Mouse (Mus musculus): Measurements from ENCODE around the gene Hivep3.

Gene Hivep3

DNA sequence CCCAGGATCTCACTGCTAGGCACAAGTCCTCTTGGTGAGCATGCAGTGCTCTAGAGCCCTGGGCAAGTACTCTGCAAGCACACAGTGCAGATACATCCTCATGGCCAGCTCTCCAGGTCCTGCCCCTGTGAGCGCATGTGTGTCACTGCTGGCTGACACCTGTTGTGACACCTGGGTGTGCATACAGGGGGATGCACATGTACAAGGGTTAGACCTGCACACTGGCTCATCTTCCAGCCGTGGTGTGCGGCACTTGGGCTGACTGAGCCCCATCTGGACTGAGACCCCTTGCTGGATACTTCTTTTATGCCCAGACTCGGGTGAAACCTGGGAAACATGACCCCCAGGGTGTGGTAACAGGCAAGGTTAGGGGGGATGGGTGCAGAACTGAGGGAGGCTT is 314.7 kb downstream of the Hivep3 start:
- in situ Hi-C loops (cut with MboI, MseI): loop anchor here (25.0 kb wide), 1 partner anchor 764 kb away; no protein-coding TSS in a partner anchor

DNA sequence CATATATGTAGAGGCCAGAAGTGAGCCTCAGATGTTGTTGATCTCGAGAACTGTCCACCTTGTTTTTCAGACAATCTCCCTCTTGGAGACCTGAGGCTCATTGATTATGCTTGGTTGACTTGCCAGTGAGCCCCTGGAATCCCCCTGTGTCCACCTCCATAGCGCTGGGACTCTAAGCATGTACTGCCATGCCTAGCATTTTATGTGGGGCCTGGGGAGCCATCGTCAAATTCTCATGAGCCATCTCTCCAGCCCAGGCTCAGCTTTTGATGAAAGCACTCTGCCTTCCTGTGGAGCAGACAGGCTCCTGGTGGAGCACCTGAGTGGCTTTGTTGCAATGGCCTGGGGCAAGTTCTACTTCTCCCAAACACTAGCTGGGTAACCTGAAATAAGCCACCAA is 316.3 kb downstream of the Hivep3 start:
- in situ Hi-C loops (cut with MboI, MseI): loop anchor here (10.0 to 25.0 kb wide), 2 partner anchors 315 to 762 kb away; partner anchors contain the start of gene Hivep3

DNA sequence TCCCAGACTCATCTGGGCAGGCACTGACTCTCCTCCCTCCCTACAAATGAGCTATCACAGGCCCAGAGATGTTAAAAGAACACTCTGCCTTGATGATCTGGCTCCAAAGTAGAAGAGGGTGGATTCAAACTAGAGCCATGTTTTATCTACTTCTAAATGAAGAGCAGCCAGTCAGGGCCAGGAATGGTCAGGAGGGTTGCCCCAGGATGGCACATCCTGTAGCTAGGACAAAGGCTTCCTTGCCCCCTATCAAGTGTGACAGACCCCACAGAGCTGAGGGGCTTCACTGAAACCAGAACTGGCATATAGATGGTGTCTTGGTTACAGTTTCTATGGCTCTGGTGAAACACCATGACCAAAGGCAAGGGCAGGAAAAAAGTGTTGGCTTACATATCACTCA is 318.9 kb downstream of the Hivep3 start:
- in situ Hi-C loops (cut with MboI, MseI): loop anchor here (10.0 kb wide), 1 partner anchor 318 kb away; the partner anchor contains the start of gene Hivep3

DNA sequence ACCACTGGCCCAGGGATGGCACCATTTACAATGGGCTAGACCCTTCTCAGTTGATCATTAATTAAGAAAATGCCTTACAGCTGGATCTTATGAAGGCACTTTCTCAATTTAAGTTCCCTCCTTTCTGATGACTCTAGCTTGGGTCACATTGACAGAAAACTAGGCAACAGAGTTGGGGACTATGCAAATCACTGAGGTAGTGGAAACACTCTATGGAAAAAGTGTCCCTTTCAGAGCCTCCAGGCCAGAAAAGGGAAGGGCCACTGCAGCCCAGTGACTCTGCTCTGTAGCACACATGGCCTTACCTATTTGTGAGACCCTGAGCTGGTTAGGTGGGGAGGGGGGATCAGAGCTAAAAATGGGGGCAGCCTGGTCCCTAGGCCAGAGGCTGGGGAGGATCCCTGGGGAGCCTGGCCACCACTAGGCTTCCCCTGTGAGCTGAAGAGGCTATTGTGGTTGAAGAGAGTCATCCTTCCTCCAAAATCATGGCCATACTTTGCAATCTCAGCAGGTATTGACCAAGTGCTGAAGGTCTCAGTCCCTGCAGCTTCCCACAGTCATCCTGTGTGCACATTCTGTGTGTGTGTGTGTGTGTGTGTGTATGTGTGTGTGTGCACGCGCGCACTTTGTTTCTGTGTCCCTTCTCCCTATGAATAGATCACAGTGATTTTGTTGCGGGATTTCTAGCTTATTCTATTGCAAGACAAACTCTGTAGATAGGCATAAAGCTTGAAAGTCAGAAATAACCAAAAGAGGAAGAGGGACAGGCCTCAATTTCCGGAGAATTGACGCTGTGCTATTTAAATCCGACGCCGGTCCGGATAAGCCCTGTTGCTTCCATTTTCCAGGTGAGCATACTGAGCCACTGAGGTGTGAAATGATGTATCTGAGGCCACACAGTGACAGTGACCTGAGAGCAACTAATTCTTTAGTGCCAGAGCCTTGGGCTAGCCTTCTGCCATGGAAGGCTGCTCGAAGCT is 319.7 kb downstream of the Hivep3 start:
- in situ Hi-C loops (cut with MboI, MseI): loop anchor here (10.0 kb wide), 1 partner anchor 319 kb away; the partner anchor contains the start of gene Hivep3

DNA sequence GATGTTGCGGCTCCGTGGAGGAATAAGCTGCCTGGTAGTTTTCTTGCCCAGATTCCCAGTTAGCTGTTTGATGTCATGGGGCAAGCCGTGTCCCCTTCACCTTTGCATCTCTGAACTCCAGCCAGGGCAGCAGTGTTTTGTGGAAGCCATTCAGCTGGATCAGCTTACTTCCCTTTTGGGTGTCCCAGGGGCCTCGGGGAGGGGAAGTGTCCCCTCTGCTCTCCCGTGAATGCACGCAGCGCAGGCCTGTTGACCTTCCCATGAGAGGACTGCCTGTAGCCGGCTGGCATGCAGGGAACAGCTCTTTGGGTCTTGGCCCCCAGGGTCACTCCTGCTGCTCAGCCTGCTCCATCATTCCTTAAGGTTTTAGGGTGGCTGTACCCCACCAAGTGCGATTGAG is 320.6 kb downstream of the Hivep3 start:
- in situ Hi-C loops (cut with MboI, MseI): loop anchor here (10.0 kb wide), 1 partner anchor 319 kb away; the partner anchor contains the start of gene Hivep3

DNA sequence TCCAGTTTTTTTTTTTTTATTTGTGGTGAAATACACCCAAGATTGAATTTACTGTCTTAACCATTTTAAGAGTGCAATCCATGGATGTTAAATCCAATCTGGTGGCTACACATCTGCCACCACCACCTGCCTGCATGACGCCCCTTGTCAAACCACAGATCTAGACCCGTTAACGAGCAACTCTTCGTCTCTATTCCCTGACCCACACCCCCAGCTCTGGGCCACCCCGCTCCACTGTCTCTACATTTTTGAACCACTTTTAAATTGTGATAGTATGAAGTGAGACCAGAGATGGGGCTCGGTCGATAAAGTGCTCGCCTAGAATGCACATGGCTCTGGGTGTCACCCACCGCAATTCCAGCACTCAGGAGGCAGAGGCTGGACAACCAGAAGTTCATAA is 322.9 kb downstream of the Hivep3 start:
- in situ Hi-C loops (cut with MboI, MseI): loop anchor here (10.0 kb wide), 1 partner anchor 322 kb away; the partner anchor contains the start of gene Hivep3

DNA sequence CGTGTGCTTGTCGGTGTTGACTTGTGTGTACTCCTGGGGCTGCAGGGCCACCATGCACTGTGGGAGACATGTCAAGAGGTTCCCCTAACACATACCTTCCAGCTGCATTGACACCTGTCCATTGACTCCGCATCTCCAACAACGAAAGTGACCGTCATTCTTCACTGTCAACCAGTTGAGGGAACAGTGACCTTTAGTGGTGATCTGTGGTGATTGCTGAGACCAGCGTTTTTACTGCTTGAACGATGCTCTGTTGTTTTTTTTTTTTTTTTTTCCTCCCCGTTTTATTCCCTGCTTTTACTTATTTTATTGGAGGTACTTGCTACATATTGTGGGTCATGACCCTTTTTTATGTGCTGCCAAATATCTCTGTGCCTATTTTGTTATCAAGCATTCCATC is 323.9 kb downstream of the Hivep3 start:
- in situ Hi-C loops (cut with MboI, MseI): loop anchor here (10.0 kb wide), 1 partner anchor 323 kb away; the partner anchor contains the start of gene Hivep3

DNA sequence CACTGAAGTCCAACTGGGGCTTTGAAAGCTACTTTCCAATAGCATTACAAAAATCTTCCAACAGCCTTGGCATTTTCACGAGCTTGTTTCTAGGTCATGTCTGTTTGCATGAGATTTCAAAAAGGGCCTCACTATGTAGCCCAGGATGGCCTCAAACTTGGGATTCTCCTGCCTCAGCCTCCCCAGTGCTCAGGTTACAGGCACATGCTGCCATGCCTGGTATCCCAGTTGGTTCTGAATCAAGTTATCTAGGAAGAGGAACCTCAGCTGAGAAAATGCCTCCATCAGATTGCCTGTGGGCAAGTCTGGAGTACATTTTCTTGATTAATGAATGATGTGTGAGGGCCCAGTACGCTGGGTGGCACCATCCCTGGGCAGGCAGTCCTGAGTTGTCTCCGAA is 324.6 kb downstream of the Hivep3 start:
- in situ Hi-C loops (cut with MboI, MseI): loop anchor here (10.0 kb wide), 1 partner anchor 323 kb away; the partner anchor contains the start of gene Hivep3

DNA sequence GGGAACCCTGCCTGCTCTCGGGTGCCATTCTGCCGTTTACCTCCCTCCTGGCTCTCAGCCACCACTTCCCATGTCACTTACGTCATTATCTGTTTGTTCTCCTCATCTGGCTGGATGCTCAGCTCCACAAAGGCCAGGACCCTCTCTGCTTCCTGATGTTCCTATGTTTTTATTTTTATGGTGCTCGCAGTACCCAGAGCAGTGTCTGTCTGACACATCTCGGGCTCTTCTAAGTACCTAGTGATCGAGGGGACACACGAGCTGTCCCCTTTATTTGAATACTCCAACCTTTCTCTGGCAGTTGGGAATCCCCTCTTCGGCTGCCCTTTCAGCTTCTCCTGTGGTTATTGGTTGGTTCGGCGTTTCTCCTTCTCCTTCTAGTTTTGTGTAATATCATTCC is 325.2 kb downstream of the Hivep3 start:
- in situ Hi-C loops (cut with MboI, MseI): loop anchor here (10.0 kb wide), 1 partner anchor 324 kb away; the partner anchor contains the start of gene Hivep3

DNA sequence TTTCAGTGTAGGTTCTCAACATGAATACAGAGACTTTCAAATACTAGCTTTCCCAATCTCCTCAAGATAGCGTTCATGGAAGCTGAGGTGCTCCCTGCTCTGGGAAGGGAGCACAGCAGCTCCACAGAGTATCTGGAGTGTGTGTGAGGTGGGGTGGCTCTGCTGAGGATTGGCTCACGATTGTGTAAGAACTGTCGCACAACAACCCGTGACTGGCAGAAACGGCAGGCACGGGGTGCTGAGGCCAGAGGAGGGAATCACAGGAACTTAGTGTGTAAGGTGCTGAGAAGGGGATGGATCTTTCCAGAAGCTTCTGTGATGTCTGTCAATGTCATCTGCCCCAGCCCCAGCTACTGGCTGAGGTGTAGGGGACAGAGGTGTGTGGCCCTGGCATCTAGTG is 328.1 kb downstream of the Hivep3 start:
- in situ Hi-C loops (cut with MboI, MseI): loop anchor here (5.0 kb wide), 1 partner anchor 99 kb away; no protein-coding TSS in a partner anchor

DNA sequence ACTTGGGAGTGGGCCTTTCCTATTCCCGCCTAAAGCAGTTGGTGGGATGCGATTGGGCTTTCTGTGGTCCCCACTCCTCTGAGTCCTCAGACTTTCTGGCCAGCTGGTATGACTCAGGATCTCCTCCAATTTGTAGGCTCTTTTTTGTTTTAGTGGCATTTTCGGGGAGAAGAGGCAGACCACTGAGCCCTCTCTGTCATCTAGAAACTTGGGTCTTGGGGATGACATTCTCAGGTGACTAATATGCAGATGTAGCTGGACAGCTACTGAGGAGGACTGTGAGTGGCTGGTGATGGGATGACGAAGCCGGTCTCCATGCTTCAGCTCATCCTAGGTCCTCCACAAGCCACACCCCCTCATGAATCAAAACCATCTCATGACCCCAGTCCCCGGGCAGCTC is 328.6 kb downstream of the Hivep3 start:
- in situ Hi-C loops (cut with MboI, MseI): loop anchor here (5.0 kb wide), 1 partner anchor 100 kb away; no protein-coding TSS in a partner anchor

DNA sequence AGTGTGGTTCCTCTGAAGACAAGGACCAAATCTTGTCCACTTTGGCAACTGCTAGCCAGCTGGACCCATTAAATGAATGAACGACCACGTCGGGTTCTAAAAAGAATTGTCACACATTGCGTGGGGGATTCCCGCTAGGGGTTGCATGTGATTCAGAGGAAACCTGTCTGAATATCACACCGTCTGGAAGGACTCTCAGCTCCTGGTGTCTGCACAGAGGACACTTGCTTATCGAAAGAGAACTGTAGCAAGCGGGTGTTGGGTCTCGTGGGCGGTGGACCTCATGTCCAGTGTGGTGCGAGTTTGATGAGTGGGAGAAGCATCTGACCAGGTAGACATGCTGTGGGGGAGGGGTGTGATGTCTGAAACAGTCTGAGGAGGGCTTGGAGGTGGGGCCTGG is 329.2 kb downstream of the Hivep3 start:
- in situ Hi-C loops (cut with MboI, MseI): loop anchor here (5.0 kb wide), 1 partner anchor 100 kb away; no protein-coding TSS in a partner anchor

DNA sequence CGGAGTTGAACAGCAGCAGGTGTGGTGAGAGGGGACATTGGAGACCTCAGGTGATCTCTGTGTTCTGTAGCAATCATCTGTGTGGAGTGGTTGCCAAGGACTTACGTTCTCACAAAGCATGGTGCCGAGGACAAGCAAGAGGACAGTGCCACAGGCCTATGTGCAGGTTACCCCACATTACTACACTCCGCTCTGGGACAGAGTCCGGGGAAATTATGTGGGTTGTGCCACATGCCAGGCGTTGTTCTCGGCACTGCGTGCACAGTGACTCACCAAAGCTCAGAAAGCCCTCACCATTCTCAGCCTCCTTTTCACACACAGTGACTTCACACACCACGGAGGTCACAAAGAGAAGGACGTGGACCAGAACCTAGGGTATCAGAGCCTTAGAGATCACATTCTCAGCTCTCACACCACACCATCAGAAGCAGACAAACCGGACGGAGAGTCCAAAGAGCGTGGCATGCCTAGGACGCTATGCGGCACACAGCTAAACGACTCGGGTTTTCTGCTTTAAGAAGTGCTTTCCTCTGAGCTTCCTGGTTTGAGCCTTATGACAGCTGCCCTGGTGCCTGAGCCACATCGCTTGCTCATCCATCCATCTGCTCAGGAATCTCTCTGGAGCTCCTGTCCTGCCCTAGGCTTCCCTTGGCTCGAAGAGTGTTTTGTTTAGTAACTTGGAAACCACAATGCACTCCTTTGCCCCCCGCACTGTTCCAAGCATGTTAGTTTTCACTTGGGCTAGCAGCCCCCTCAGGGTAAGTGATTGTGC is 330.0 kb downstream of the Hivep3 start:
- in situ Hi-C loops (cut with MboI, MseI): loop anchor here (5.0 kb wide), 1 partner anchor 101 kb away; no protein-coding TSS in a partner anchor

DNA sequence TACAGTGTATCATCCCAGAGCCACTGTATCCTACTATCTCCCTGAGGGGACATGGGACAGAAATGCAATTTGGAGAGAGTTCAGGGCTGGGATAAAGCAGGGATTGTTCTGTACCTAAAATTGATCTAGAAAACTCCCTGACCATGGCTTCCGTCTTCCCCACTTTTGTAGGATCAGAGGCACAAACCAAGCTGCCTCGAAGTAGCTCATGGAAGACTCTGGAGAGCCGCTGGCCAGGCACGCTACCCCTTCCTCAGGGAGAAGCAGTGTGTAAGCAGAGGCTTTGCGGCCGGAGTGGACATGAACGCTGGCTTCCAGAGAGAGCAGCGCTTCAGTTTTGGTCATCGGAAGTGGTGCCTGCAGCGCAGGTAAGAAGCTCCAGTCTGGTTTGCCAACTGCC is 331.1 kb downstream of the Hivep3 start, which contains the start of gene AL607142.1:
Gene AL607142.1 (plus strand): TSS at position 301 of the 400 bp plus-strand sequence.
- in situ Hi-C loops (cut with MboI, MseI): loop anchor here (5.0 kb wide), 1 partner anchor 102 kb away; no protein-coding TSS in a partner anchor

DNA sequence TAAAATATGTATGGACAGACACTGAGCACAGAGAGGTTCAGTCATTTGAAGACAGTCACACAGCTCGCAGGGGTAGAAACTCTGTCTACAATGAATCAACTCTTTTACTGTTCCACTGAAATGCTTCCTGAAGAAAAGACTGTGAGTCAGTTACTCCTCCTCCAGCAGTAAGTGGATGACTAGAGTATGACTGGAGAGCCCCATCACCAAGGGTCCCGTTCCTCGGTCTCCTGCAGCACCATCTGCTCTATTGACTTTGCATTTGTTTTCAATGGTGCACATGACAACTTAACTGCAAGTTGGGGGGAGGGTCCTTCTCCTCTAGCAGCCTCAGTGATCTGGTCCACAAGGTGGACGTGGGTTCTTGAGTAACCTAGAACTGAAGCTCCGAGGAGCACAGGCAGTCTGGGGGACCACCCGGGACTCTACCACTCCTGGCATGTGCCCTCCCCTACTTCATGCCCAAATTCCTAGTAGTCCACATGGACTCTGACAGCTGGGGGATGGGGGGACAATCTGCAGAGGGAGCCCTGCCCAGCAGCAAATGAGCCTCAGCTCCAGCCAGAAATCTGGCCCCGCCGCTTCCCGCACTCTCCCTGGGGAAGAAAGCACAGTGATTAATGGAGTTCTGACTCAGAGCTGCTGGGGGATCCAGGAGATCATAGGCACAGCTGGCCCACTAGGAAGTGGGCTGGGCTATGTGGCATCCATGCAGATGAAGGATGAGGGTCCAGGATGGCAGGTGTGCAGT is 333.4 kb downstream of the Hivep3 start:
- in situ Hi-C loops (cut with MboI, MseI): no loop called here

DNA sequence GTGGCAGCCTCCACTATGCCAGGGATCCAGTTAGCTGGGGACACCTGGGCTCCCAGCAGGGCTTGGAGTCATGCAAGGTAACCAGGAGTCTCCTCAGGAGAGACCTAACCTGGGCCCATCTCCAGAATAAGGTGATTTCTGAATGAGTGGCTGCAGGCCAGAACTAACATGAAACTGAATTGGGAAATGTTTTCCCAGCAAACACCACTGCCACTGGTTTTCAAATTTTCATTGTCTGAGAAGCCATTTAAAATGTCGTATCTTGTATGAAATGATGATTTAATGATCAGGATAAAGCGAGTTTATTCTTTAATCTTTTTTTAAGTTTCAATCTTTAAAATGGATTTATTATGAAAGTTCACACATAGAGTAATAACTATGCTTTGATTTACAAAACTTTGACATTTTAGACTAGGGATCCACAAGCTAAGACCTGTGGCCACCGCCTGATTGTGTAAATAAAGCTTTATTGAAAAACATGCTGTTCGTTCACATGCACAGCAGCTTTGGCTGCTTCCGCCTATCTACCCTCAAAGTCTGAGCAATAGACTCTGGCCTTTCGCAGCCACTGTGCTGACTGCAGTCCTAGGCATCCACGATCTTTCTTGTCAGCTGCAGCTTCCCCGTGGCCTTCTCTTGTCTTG is 334.1 kb downstream of the Hivep3 start:
- in situ Hi-C loops (cut with MboI, MseI): no loop called here

DNA sequence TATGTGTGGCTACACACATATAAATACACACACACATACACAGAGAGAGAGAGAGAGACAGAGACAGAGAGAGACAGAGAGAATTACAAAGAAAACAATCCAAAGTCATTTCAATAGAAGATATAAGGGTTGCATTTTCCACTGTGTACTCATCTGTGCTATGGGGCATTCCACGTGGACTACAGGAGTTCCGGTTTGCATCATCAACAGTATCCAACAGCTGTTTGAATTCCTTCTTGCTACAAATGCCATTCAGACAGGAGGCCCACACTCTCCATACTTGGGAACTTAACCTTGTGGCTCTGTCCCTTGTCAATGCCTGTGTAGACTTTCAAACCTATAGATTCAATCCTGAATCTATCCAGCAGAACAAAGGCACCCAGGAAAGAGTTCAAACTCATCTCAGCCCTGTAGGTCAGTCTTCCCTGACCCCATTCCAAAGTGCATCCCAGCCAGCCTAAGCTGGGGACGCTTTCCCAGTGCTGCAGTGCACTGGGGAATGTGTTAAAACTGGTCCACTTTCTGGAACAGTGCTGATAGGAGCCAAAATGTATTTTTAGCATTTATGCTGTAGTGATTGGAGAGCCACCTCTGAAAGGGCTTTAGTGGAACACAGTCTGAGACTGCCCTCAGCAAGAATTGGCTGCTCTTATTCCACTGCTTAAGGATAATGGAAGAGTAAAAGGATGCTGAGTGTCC is 335.4 kb downstream of the Hivep3 start:
- in situ Hi-C loops (cut with MboI, MseI): no loop called here

DNA sequence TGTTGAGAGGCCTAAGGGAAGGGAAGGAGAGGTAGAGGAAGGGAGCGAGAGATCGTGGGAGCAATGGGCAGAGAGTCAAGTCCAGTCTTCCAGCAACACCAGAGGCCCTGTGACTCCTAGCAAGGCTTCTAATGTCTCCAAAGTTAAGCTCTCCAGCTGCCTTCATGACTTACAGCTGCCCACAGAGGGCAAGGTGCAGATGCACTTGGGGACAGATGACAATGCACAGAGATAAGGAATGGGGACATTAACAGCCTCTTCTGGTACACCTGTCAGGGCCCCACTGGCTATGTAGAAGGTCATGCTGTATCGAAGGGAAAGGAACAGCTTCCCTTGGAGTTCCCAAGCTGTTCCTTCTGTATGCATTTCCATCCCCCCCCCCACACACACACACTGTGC is 336.0 kb downstream of the Hivep3 start:
- in situ Hi-C loops (cut with MboI, MseI): no loop called here

DNA sequence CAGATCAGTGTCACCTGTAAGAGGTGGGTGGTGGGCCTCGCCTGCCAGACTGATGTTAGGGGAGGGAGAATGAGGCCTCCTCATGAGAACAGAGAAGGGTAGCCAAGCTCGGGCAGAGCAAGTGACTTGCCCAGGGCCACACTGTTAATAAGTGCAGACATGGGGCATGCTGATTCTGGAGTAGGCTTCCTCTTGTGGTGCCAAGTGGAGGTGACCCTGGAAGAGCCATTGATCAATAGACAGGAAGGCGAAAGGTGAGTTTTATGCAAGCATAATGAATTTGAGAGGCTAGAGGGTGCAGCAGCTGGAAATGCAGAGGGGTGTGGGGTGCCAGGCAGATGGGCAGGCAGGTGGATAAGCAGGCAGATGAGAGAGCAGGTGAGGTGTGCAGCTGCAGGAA is 337.8 kb downstream of the Hivep3 start:
- in situ Hi-C loops (cut with MboI, MseI): no loop called here
